Mouse (Mus musculus) limb, embryonic 11.5 days (tissue): Measurements from ENCODE around the gene Spag6l. TPM values are rescaled to one million over a fixed set of nuclear protein-coding genes. Genes with fewer than 3 reads are reported as not detected.
"Not testable (repeated sequence)": the region's sequence is repeated elsewhere in the genome, so short reads cannot be mapped to it uniquely, and the experiment has no call there.

Experiments
- ATAC-seq: fragments of 200-750 bp; cut with Nextera tagmentation; 2 replicates; pipeline ENCODE4 v1.8.0; 2017; ENCODE audit warnings: low read depth; ENCODE audit not compliant: insufficient number of reproducible peaks, low FRiP score, low TSS enrichment
- DNase-seq: peaks from one replicate; pipeline ENCODE4 v3.0.0-alpha.2; 2015; ENCODE audit warnings: low spot score
- H3K27ac ChIP-seq: fragments of 300-500 bp; sonication (generic); replicated peaks from 2 replicates; pipeline ENCODE4 v1.5.1; 2014; ENCODE audit warnings: low read depth, mild to moderate bottlenecking, low read length
- H3K27me3 ChIP-seq: fragments of 300-500 bp; sonication (generic); 2 replicates; pipeline ENCODE4 v1.6.1; 2014; ENCODE audit warnings: mild to moderate bottlenecking, low read length, mixed read lengths; ENCODE audit not compliant: control insufficient read depth, insufficient read depth
- H3K36me3 ChIP-seq: fragments of 300-500 bp; sonication (generic); 2 replicates; pipeline ENCODE4 v1.6.1; 2014; ENCODE audit warnings: mild to moderate bottlenecking, low read length, moderate library complexity, mixed read lengths; ENCODE audit not compliant: control insufficient read depth, insufficient read depth
- H3K4me1 ChIP-seq: fragments of 300-500 bp; sonication (generic); 2 replicates; pipeline ENCODE4 v1.6.1; 2014; ENCODE audit warnings: low read length, mixed read lengths; ENCODE audit not compliant: control insufficient read depth, insufficient read depth
- H3K4me2 ChIP-seq: fragments of 300-500 bp; sonication (generic); 2 replicates; pipeline ENCODE4 v1.6.1; 2014; ENCODE audit warnings: low read depth, mild to moderate bottlenecking, moderate library complexity; ENCODE audit not compliant: severe bottlenecking
- H3K4me3 ChIP-seq: fragments of 300-500 bp; sonication (generic); 2 replicates; pipeline ENCODE4 v1.5.1; 2014; ENCODE audit warnings: low read depth, low read length
- H3K9ac ChIP-seq: fragments of 300-500 bp; sonication (generic); 2 replicates; pipeline ENCODE4 v1.6.1; 2014; ENCODE audit warnings: mild to moderate bottlenecking, low read length
- H3K9me3 ChIP-seq: fragments of 300-500 bp; sonication (generic); 2 replicates; pipeline ENCODE4 v1.6.1; 2016; ENCODE audit warnings: low read length; ENCODE audit not compliant: control insufficient read depth
- WGBS: fragments of 180-500 bp; shearing (Covaris S2); extraction: QIAGEN DNeasy Blood & Tissue Kit; methylation state at CpG from one replicate; pipeline ENCODE4 v1.1.7; 2014; 5-methylcytosine and 5-hydroxymethylcytosine counted together
- polyA plus RNA-seq: library from polyadenylated mRNA; unstranded; fragments of >200 nt; fragmentation: Nextera tagmentation; extraction: Ambion mirVana; gene quantifications from 2 replicates; pipeline ENCODE4 v1.2.1, GENCODE M21; 2014

Spag6l gene
- polyA plus RNA-seq, 1 experiment from 2014 or later: not detected

GRCm38 (mm10) chr16:16862288-16862687, 33.0 kb upstream of the Spag6l start:
- no peak for ATAC-seq
- DNase-seq: no peak

GRCm38 (mm10) chr16:16856731-16857476, 27.6 kb upstream of the Spag6l start:
- no peak overlapping the region for H3K9ac ChIP-seq
- H3K4me1 ChIP-seq: no peaks in the 10 kb centered on the region
- no peak for ATAC-seq
- H3K27ac ChIP-seq: no peak overlapping the region
- no peaks in the 10 kb centered on the region for H3K36me3 ChIP-seq
- 72% methylated on average over 13 of the region's 13 CpGs for WGBS
- H3K27me3 ChIP-seq: no peaks in the 10 kb centered on the region
- no peaks in the 10 kb centered on the region for H3K9me3 ChIP-seq
- peak; percentile 19 for DNase-seq
- no peak overlapping the region for H3K4me3 ChIP-seq
- no peak overlapping the region for H3K4me2 ChIP-seq

More at GRCm38 (mm10) chr16:16862288-16862687, 33.0 kb upstream of the Spag6l start:
- Histone ChIP-seq H3K4me1 (no peaks in the 10 kb centered on the region), H3K9me3 (no peaks in the 10 kb centered on the region), H3K4me3 (no peak overlapping the region), H3K9ac (no peak overlapping the region), H3K36me3 (no peaks in the 10 kb centered on the region), H3K27me3 (no peaks in the 10 kb centered on the region), H3K27ac (no peak overlapping the region), H3K4me2 (no peak overlapping the region)
- WGBS: 74% methylated on average over 3 of the region's 3 CpGs

- not testable (repeated sequence) for ATAC-seq, H3K9ac ChIP-seq, H3K4me3 ChIP-seq, DNase-seq, H3K4me1 ChIP-seq, H3K36me3 ChIP-seq, H3K4me2 ChIP-seq, H3K27me3 ChIP-seq, H3K9me3 ChIP-seq, H3K27ac ChIP-seq
- WGBS: 89% methylated on average over 9 of the region's 9 CpGs
Observed at GRCm38 (mm10) chr16:16856054-16856453, 26.8 kb upstream of the Spag6l start.

GRCm38 (mm10) chr16:16855541-16855940, 26.3 kb upstream of the Spag6l start:
- Histone ChIP-seq H3K9ac (no peak overlapping the region), H3K4me1 (no peaks in the 10 kb centered on the region), H3K27ac (no peak overlapping the region), H3K9me3 (no peaks in the 10 kb centered on the region), H3K36me3 (no peaks in the 10 kb centered on the region), H3K27me3 (no peaks in the 10 kb centered on the region), H3K4me3 (no peak overlapping the region), H3K4me2 (no peak overlapping the region)
- 100% methylated on average over 1 of the region's 1 CpGs for WGBS
- no peak for ATAC-seq
- DNase-seq: peak; percentile 3

GRCm38 (mm10) chr16:16854836-16855235, 25.6 kb upstream of the Spag6l start:
- no peak overlapping the region for H3K4me3 ChIP-seq
- no peaks in the 10 kb centered on the region for H3K36me3 ChIP-seq
- H3K4me1 ChIP-seq: no peaks in the 10 kb centered on the region
- H3K27ac ChIP-seq: no peak overlapping the region
- DNase-seq: peak; percentile 65
- H3K9ac ChIP-seq: no peak overlapping the region
- no peaks in the 10 kb centered on the region for H3K27me3 ChIP-seq
- no peaks in the 10 kb centered on the region for H3K9me3 ChIP-seq
- no peak overlapping the region for H3K4me2 ChIP-seq
- 38% methylated on average over 6 of the region's 6 CpGs for WGBS
- no peak for ATAC-seq

- WGBS: 88% methylated on average over 3 of the region's 3 CpGs
- Histone ChIP-seq H3K9ac (no peak overlapping the region), H3K4me2 (no peak overlapping the region), H3K9me3 (no peaks in the 10 kb centered on the region), H3K36me3 (no peaks in the 10 kb centered on the region), H3K4me3 (no peak overlapping the region), H3K27me3 (no peaks in the 10 kb centered on the region), H3K27ac (no peak overlapping the region), H3K4me1 (no peaks in the 10 kb centered on the region)
- DNase-seq: peak; percentile 15
- ATAC-seq: no peak
Observed at GRCm38 (mm10) chr16:16852411-16852810, 23.2 kb upstream of the Spag6l start.

- DNase-seq (peak; percentile 13), ATAC-seq (no peak)
- Histone ChIP-seq H3K9ac (no peak overlapping the region), H3K4me2 (no peak overlapping the region), H3K36me3 (no peaks in the 10 kb centered on the region), H3K27me3 (no peaks in the 10 kb centered on the region), H3K9me3 (no peaks in the 10 kb centered on the region), H3K27ac (no peak overlapping the region), H3K4me3 (no peak overlapping the region), H3K4me1 (no peaks in the 10 kb centered on the region)
Observed at GRCm38 (mm10) chr16:16849196-16849595, 19.9 kb upstream of the Spag6l start.

GRCm38 (mm10) chr16:16829671-16830070, 415 bp upstream of the Spag6l start:
- Histone ChIP-seq H3K4me2 (no peak overlapping the region), H3K9me3 (no peaks in the 10 kb centered on the region), H3K4me3 (no peak overlapping the region)

GRCm38 (mm10) chr16:16826223-16826622, 3.0 kb downstream of the Spag6l start:
- Histone ChIP-seq H3K27me3 (no peaks in the 10 kb centered on the region), H3K9me3 (no peaks in the 10 kb centered on the region), H3K4me3 (no peak overlapping the region), H3K36me3 (no peaks in the 10 kb centered on the region), H3K9ac (no peak overlapping the region), H3K27ac (no peak overlapping the region), H3K4me2 (no peak overlapping the region), H3K4me1 (no peaks in the 10 kb centered on the region)
- ATAC-seq: no peak
- DNase-seq: no peak
- 96% methylated on average over 2 of the region's 2 CpGs for WGBS

More at GRCm38 (mm10) chr16:16829671-16830070, 415 bp upstream of the Spag6l start:
- Histone ChIP-seq H3K27ac (no peak overlapping the region), H3K36me3 (no peaks in the 10 kb centered on the region), H3K27me3 (no peaks in the 10 kb centered on the region), H3K4me1 (no peaks in the 10 kb centered on the region), H3K9ac (no peak overlapping the region)
- DNase-seq (no peak), ATAC-seq (no peak)
- WGBS: 84% methylated on average over 3 of the region's 3 CpGs
